Mouse (Mus musculus): Measurements from ENCODE around the gene Antxr1. TPM values are rescaled to one million over a fixed set of nuclear protein-coding genes. Genes with fewer than 3 reads are reported as not detected.
A peak's percentile ranks its signal among the peaks of the same experiment; 100 is the strongest.

Gene Antxr1
- total RNA-seq, 2 experiments from 2014 or later: 10.1 to 11.8 TPM

DNA sequence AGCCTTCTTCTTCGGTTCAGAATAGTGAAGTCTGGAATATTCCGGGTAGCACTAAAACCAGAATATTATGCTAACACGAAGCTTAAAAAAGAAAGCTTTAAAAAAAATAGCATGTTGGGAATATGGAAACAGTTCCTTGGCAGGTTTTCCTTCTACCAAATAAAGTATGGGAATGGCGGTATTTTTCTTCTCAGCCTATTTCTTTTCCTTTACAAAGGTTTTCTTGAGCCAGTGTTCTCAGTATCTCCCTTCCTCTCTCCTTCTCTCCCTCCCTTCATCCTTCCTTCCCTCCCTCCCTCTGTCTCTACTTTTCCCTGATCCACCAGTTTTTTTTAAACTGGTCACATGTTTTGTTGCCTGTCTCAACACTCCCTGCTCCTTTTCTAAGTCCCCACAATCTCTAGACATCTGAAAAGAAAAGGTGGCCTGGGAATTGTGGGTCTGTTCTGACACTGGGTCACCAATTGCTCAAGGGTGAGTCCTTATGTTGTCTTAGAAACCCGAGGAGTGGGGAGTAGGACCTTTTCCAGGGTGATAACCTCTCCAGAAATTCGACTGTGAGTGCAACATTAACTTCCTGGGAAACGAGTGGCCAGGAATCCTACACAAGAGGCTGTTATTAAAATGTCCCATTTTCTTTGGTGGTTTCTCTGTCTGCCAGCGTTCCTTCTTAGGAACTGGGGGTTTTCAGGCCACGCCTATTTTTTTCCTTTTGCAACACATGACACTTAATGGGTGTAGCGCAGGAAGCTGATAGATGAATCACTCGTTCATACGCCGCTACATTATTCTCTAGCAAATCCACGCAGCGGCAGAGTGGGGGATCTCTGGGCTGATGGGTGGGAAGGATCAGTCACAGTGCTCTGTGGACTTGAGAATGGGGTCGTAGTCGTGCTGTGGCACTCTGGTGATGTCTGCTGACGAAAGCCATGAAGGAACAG is 42.4 kb downstream of the Antxr1 start:
- no peak for DNase-seq (ENCODE audit: extremely low spot score in 1 of 2, low spot score in 1 of 2)

- DNase-seq (ENCODE audit: extremely low spot score in 1 of 2, low spot score in 1 of 2): no peak
Observed at GRCm38 (mm10) chr6:87287251-87287650, 48.4 kb downstream of the Antxr1 start.

- DNase-seq (ENCODE audit: extremely low spot score in 1 of 2, low spot score in 1 of 2): no peak
Observed at GRCm38 (mm10) chr6:87285365-87285749, 50.3 kb downstream of the Antxr1 start.

DNA sequence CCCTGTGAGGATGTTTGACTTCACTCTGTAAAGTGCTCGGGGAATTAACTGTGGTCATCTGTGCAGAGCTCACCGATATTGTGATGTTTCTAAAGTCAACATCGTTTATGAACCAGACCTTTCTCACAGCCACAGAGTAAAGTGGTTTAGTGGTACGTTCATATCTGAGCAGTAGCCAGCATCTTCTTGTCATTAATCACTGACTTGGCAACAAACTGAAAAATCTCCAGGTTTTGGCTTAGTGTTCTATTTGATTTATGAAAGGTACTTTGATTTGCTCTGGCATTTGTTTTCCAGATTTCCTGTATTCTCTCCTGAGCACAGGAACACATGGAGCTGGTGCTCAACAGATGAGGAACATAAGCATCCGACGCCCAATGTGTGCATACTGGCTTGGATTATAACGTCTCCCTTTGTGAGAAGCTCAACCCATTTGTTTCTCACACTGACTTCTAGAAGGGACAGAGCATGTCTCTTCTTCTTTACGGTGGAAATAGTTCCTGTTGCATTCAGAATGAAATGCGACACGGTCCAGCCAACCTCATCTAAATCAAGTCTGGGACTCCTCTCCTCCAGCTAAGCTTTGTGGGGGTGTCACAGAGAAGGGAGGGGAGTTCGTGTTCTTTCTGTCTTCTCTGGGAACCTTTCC is 50.8 kb downstream of the Antxr1 start:
- no peak for DNase-seq (ENCODE audit: extremely low spot score in 1 of 2, low spot score in 1 of 2)

GRCm38 (mm10) chr6:87282346-87282781 is 53.3 kb downstream of the Antxr1 start:
- peak in 1 of 2 experiments; percentile 26 for DNase-seq (ENCODE audit: extremely low spot score in 1 of 2, low spot score in 1 of 2)

DNA sequence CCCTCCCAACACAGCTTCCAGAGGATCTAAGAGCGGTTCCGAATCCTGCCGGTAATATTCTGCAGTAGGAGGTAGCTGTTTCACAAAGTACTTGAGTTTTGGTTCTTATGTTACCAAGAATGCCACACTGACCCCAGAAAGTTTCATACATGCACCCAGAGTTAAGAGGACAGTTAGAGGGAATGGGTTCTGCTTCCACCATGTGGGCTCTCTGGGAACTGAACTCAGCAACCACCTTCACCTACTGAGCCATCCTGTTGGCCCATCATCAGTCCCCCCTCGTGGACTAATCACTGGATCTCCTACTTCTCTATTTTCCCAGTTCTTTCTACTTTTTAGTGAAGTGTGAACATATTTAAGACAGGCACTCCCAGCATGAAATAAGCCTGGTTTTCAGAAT is 53.9 kb downstream of the Antxr1 start:
- no peak for DNase-seq (ENCODE audit: extremely low spot score in 1 of 2, low spot score in 1 of 2)

GRCm38 (mm10) chr6:87278151-87278550 is 57.5 kb downstream of the Antxr1 start:
- DNase-seq (ENCODE audit: extremely low spot score in 1 of 2, low spot score in 1 of 2): no peak

DNA sequence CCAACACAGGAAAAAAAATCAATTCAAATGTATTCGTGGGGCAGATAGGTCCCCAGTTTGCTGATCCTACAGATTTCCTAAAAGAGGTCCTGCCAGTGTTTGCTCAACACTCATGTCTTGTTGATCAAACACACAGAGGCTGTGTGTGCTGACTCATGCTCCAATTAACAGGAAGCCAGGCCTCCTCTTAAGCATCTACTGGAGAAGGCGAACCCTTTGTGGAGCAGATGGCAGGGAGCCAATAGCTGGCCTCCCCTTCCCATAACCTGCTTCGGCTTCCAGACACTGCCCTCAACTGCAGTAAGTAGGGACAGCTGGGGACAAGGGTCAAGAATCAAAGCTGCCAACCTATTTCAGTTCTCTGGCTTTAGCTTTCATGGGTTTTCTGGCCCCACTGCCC is 58.1 kb downstream of the Antxr1 start:
- no peak for DNase-seq (ENCODE audit: extremely low spot score in 1 of 2, low spot score in 1 of 2)

GRCm38 (mm10) chr6:87276941-87277340 is 58.7 kb downstream of the Antxr1 start:
- no peak for DNase-seq (ENCODE audit: extremely low spot score in 1 of 2, low spot score in 1 of 2)

- DNase-seq (ENCODE audit: extremely low spot score in 1 of 2, low spot score in 1 of 2): no peak
Observed at GRCm38 (mm10) chr6:87274779-87275178, 60.8 kb downstream of the Antxr1 start.

GRCm38 (mm10) chr6:87273791-87274190 is 61.8 kb downstream of the Antxr1 start:
- no peak for DNase-seq (ENCODE audit: extremely low spot score in 1 of 2, low spot score in 1 of 2)

- DNase-seq (ENCODE audit: extremely low spot score in 1 of 2, low spot score in 1 of 2): no peak
Observed at GRCm38 (mm10) chr6:87273141-87273540, 62.5 kb downstream of the Antxr1 start.

- DNase-seq (ENCODE audit: extremely low spot score in 1 of 2, low spot score in 1 of 2): no peak
Observed at GRCm38 (mm10) chr6:87272202-87272601, 63.4 kb downstream of the Antxr1 start.

GRCm38 (mm10) chr6:87270452-87270851 is 65.2 kb downstream of the Antxr1 start:
- peak in 1 of 2 experiments; percentile 34 for DNase-seq (ENCODE audit: extremely low spot score in 1 of 2, low spot score in 1 of 2)

GRCm38 (mm10) chr6:87269950-87270349 is 65.7 kb downstream of the Antxr1 start:
- DNase-seq (ENCODE audit: extremely low spot score in 1 of 2, low spot score in 1 of 2): no peak

DNA sequence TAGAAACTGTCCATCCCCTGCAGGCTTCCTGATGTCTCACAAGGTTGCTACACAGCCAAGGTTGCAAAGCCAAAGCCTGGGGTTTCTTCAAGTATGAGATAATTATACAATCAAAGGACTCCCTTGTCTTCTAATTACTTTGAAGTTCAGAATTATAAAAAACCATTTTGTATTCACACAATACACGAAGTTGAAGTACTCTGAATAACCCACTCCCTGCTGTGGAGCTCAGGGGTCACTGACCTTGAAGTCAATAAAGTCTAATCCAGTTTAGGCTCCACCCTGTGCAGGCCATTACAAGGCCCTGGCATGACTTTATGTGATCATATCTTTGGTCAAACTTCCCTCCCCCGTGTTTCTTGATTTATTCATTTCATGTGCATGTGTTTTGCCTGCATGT is 73.0 kb downstream of the Antxr1 start:
- DNase-seq (ENCODE audit: extremely low spot score in 1 of 2, low spot score in 1 of 2): no peak

DNA sequence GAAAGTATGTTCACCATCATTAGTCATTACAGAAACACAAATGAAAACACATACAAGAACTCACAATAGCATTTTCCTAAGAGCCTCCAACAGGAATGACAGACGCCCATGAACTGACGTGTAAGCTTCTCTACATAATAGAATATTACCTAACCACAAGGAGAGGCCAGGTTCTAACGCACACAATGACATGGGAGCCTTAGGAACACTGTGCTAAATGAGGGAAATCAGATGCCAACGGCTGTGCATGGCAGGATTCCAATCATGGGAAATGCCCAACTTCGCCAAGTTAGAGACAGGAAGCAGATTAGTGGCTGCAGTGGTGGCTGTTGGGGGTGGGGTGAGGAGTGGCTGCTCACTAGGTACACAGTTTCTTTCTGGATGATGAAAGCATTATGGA is 76.6 kb downstream of the Antxr1 start:
- no peak for DNase-seq (ENCODE audit: extremely low spot score in 1 of 2, low spot score in 1 of 2)

- peak in 1 of 2 experiments; percentile 22 for DNase-seq (ENCODE audit: extremely low spot score in 1 of 2, low spot score in 1 of 2)
Observed at GRCm38 (mm10) chr6:87257981-87258775, 77.4 kb downstream of the Antxr1 start.

DNA sequence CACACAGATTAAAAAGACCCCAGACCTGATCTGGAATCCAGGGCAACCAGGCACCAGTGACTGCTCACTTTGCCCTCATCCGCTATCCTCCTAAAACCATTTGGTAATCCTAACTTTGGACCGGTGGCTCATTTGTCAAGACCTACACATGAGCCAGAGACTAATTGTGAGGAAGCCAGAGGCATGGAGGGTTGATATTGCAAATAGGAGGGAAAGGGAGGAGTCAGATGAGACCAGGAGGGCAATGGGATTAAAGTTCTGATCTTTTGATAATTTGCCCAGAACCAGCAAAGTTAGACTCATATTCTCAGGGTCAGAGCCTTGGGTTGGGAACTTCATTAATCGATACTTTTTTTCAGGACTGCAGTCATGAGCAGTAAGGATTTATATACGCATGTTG is 78.2 kb downstream of the Antxr1 start:
- DNase-seq (ENCODE audit: extremely low spot score in 1 of 2, low spot score in 1 of 2): no peak

DNA sequence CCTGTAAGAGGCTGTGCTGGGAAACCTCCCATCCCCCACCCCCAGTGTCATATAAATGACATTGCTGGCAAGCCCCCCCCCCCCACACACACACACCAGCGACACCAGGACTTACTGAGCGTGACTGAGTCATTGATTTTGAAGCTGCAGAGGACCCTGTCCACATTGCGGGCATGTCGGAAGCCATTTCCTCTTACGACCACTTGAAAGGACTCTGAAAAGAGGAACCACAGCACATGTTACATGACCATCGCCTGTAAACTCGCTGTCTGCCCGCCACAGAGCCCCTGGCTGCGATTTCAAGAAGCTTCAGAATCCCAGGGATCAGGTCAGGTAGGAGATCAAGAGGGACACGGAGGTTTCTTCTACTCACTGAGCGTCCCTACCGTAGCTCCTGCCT is 80.0 kb downstream of the Antxr1 start:
- DNase-seq (ENCODE audit: extremely low spot score in 1 of 2, low spot score in 1 of 2): no peak

DNA sequence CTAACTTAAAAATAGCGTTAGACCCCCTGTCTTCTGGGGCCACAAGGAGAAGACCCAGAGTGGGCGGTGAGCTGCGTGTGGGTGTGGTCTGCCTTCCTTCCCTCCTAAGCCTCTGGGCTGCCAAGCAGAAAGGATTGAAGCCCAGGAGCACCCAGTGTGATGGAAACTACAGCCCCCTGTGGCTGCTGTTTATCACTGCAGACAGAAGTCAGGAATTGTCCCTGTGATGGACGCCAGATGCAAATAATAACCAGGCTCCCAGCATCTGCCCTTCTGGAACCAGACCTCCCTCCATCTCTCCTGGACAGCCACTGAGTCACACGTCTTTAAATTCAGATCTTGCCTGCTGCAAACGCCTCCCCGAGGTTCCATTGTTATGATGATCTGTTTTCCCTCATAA is 80.9 kb downstream of the Antxr1 start:
- DNase-seq (ENCODE audit: extremely low spot score in 1 of 2, low spot score in 1 of 2): no peak
